Mouse (Mus musculus) naive thymus-derived CD4-positive, alpha-beta T cell, adult 5 months (primary cell): ENCODE data around the gene Tmem229a. TPM values are rescaled to one million over a fixed set of nuclear protein-coding genes. Genes with fewer than 3 reads are reported as not detected.

Source experiments
- polyA plus RNA-seq: library from polyadenylated mRNA; unstranded; fragments of 100-300 nt; shearing (Covaris generic); gene quantifications from one replicate; pipeline ENCODE4 v1.2.1, GENCODE M21; 2017

The Tmem229a gene
- polyA plus RNA-seq, result not detected

DNA sequence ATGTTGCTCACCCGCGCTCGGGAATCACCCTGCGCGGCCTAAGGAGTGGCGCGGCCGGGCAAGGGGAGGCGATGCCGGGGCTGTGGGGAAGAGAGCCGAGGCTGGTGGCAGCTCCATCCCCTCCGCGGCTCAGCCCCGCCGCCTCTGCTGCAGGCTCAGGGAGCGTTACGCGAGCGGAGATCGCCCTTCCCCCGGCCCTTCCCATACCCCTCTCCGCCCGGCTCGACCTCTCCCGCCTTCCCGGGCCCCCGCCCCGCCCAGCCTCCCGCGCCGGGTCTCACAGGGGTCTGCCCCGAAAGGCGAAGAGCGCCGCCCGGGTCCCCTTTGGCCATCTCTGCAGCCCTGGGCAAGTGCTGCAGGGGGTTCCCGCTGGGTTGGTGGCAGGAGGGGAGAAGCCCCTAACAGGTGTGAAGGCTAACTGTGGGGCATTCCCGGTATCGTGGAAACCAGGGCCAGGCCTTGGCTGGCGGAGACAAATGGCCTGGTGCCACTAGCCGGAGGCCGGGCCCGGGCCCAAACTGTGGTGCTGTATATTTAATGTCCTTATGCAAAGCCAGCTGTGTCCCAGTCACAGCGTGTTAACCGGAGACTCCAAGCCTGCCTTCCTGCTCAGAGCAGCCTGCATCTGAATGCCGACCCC lies at the start of gene Tmem229a:
TSS of gene Tmem229a (minus strand) at position 352 of the 640 bp plus-strand sequence.

Other genes starting within 250 kb of the Tmem229a start
- gene Hyal6, start 223.1 kb downstream of the Tmem229a start, polyA plus RNA-seq, result 0.10 TPM
- not detected for gene Hyal4, start 208.0 kb downstream of the Tmem229a start, polyA plus RNA-seq
- gene Spam1, start 165.1 kb downstream of the Tmem229a start, polyA plus RNA-seq, result not detected
- gene Hyal5, start 98.3 kb downstream of the Tmem229a start, polyA plus RNA-seq, result not detected